Mouse (Mus musculus) liver, postnatal 0 days (tissue): ENCODE measurements around the gene Gm17571.

Experiments
- CTCF ChIP-seq: sonication (generic); IDR thresholded peaks from 2 replicates; pipeline ENCODE4 v1.5.1; 2016; ENCODE audit warnings: antibody characterized with exemption, low read depth
- EP300 ChIP-seq: IDR thresholded peaks from 2 replicates; pipeline ENCODE4 v1.6.1; 2016; ENCODE audit warnings: antibody characterized with exemption, low read depth, mild to moderate bottlenecking

DNA sequence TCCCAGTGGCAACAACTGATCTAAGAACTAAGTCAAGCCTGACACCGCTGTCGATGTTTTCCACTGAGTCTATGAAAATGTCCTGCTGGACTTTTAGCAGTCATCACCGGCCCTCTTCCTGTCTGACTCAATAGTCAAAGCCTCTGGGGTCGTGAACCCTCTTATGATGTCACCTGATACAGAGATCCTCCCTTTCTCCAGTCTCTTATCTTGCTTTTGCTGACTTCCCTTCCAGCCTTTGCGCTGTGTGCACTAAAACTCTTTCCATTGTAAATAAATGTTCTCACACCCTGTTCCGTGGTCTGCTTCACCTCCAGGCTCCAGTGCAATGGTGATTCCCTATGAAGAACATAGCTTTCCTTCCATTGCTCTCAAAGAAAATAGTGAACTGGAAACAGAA is 16.3 kb downstream of the Gm17571 start:
- no peak for TF ChIP-seq CTCF
- 0 out of 2 replicates have a peak, but pooled peaks have one; percentile 19 for TF ChIP-seq EP300
